Mouse (Mus musculus): ENCODE results near the gene Dynlt1c.
"Not testable (repeated sequence)": the region's sequence is repeated elsewhere in the genome, so short reads cannot be mapped to it uniquely, and the experiment has no call there.

Dynlt1c gene

DNA sequence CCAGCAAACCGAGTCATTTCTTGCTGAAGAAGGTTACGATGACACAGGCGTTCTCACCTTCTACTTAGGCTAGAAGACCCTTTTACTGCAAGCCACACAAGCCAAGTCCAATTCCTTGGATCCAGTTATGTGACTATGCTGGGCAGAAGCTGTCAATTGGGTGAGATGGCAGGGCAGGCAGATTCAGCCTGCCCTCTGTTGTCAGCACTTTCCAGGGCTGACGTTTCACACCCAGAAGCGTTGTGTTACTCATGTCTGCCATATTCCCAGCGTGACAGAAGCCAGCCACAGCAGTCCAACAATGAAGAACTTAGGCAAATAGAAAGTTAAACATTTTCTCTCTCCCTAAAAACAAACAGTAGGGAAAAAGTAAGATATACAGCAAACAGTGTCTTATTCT lies 18.6 kb downstream of the Dynlt1c start:
- not testable (repeated sequence) for DNase-seq

- DNase-seq, result not testable (repeated sequence)
These were observed 19.4 kb downstream of the Dynlt1c start for GRCm38 (mm10) chr17:6620730-6621451.

DNA sequence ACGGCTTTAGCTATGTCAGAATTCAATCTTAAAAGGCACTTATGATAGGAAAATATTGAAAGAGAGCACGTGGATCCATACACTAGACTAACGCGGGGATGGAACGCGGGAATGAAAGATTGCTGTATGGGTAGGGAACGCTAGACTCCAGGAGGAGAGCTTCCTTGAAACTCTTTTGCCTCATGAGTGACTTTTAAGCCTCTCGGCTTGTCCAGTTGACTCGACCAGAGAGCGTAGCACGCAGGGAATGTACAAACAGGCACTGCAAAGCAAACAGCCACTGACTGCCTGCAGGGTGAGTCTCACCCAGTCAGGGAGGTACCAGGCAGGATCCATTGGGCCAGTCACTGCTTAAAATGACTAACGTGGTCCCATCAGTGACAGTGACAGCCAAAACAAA lies 20.5 kb downstream of the Dynlt1c start:
- not testable (repeated sequence) for DNase-seq

- not testable (repeated sequence) for DNase-seq
These were observed 23.6 kb downstream of the Dynlt1c start for GRCm38 (mm10) chr17:6624926-6625558.

GRCm38 (mm10) chr17:6630398-6630797 lies 28.9 kb downstream of the Dynlt1c start:
- not testable (repeated sequence) for DNase-seq

DNA sequence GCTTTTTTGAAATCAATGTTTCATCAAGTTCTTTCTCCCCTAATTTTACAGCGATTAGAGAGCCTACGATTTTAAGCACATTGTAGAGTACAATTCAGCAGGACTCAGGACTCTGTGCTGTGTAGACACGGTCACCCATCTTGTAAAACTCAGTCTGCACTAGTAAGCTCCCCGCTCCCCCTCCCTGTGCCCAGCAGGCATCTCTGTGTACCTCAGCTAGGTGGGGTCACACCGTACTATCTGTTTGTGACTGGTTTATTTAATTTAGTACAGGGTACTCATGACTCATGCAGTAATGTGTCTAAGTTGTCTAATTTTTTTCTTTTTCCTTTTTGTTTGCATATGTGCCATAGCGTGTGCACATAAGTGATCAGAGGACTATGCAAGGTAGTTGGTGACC lies 31.4 kb downstream of the Dynlt1c start:
- not testable (repeated sequence) for DNase-seq

- not testable (repeated sequence) for DNase-seq
These were observed 34.3 kb downstream of the Dynlt1c start for GRCm38 (mm10) chr17:6635781-6636180.

DNA sequence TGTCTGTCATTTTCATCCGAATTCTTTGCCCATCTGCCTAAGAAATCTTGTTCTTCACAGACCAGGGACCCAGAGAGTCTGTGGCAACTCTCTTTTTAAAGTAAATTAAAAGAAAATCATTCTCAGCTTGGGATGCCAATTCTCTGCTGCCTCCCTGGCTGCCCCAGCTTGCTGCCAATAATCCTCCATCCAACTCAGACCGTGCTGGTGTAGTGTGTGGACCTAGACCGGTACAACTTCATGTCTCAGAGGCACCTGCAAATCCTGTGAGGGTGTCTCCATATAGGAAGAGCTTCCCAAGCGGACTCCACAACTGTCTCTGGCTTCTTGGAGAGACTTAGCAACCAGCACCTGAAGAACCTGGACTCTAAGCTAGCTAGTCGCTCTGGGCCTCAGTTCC lies 35.4 kb downstream of the Dynlt1c start:
- no peak for DNase-seq

DNA sequence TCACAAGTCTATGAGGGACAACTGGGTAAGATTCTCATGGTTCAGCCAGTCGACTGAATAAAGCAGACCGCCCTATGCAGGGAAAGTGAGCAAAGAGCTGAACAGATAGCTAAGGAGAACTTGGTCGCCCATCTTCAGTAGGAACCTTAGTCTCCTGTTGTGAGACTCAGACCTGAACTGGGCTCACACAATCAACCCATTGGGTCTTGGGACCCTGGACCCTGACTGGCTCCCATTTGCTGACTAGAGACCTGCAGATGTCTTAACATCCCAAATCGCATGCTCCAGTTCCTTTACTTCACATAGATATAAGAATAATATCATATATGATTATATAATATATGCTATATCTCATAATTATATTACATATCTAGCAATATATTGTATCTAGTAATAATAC lies 36.0 kb downstream of the Dynlt1c start:
- not testable (repeated sequence) for DNase-seq

GRCm38 (mm10) chr17:6638444-6638843 lies 37.0 kb downstream of the Dynlt1c start:
- not testable (repeated sequence) for DNase-seq

- not testable (repeated sequence) for DNase-seq
These were observed 38.0 kb downstream of the Dynlt1c start for GRCm38 (mm10) chr17:6639486-6639885.

DNA sequence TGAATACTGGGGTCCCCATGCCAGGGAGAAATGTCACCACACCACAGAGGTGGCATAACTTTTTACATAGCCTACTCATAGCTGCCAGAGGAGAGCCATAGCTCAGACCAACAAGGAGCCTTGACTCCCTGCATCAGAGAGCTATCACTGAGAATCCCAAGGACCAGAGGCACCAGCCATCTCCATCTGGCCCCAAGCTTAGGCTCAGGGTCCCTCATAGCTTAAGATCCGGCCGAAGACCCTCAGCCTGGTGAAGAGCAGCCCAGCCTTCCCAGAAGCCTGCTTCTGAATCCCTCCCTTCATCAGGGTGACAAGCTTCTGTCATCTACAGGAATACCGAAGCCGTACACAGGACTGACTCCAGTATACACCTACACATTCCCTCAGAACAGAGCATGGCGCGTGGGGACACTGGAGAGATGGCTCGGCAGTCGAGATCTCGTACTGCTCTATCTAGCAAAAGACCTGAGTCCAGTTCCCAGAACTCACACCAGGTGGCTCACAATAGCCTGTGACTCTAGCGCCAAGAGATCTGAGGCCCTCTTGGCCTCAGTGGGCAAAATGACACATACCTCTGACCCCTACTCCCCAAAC lies 38.7 kb downstream of the Dynlt1c start:
- DNase-seq, result not testable (repeated sequence)

DNA sequence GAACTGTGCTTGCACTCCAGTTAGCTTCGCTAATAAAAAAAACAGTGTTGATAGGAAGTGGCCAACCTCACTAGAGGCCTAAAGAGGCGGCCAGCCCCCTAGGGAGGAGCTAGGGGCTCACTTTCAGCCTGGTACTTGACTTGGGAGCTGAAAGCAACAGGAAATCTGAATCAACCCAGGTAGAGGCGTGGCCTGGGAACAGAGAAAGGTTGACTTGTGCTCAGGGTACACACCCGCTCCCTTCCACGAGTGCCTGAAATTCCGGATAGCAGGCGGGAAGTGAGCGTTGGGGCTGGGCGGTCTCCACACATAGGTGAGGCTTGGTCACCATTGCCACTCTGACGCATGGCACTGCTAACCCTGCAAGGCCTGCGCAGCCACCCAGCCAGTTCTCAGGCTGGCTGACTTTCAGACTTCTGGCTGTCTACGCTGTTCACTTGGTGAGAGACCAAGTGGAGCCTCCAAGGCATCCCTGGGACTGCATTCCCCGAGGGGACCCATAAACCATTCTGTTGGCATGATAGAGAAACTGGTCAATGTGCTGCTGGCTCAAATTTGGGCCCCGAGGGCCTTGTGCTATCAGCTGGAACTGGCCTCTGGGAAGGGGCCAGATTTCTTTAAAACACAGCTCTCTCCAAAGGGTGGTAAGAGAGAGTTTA lies 39.4 kb downstream of the Dynlt1c start:
- DNase-seq, result not testable (repeated sequence)

DNA sequence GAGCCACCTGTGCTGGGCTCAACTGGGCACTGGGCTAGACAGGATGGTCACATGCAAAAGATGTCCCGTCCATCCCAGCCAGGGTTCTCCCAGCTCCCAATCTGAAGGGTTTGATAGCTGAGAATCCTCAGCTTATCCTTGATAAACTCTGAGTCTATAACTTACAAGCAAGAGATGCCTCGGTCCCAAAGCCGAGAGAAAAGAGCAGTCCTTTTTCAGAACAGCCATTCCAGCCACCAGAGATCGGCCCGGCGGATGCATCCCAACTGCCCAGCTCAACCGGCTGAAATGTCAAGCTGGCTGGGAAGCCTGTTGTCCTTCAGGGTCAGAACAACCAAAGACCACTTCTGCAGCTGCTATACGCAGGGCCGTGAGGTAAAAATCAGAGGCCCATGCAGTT lies 42.7 kb downstream of the Dynlt1c start:
- DNase-seq, result not testable (repeated sequence)

DNA sequence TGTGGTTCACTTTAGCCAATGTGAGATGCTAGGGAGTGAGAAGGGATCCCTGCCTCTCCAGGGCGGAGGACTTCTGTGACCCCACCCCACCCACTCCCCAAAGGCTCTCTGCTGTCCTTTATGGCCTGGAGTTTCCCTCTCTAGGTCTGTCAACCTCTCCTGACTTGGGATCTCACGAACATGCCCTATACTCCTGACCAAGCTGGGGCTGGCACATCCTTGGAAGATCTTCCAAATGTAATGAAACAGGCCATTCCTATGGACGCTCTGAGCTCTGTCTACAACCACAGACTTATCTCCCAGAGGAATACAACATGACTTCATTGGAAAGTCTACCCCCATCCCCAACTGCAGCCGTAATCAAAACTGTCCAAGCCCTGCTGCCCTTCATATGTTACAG lies 43.2 kb downstream of the Dynlt1c start:
- not testable (repeated sequence) for DNase-seq

- not testable (repeated sequence) for DNase-seq
These were observed 44.2 kb downstream of the Dynlt1c start for GRCm38 (mm10) chr17:6645668-6646067.

GRCm38 (mm10) chr17:6646841-6647240 lies 45.4 kb downstream of the Dynlt1c start:
- DNase-seq, result not testable (repeated sequence)

GRCm38 (mm10) chr17:6647452-6647851 lies 46.0 kb downstream of the Dynlt1c start:
- DNase-seq, result not testable (repeated sequence)

DNA sequence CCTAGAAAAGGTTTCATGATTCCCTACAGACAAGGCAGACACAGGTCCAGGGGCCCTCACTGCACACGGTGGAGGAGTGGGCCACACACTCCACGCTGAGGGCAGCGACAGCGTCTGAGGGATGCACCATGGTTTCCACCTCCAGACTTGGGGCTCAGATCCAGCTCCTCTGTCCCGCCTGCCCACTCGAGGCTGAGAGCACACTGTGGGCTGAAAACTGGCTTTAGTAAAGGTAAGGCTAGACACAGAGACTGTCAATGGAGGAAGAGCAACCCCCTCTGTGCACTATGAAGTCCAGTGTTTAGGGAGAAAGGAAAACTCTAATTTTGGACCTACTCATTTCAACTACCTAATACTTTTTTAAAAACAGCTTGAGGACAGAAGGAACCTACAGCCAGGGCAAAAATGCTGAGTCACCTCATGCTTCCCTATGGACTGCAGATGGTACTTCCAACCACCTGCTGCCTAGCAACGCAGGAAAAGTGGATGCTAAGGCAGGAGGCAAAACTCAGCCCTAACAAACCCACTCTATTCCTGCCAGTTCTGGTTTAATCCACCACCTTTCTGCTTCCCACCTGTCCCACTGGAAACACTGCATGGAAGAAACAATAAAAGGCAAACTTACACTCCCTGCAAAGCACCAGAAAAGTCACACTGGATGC lies 49.6 kb downstream of the Dynlt1c start:
- DNase-seq, result peak; percentile 60

DNA sequence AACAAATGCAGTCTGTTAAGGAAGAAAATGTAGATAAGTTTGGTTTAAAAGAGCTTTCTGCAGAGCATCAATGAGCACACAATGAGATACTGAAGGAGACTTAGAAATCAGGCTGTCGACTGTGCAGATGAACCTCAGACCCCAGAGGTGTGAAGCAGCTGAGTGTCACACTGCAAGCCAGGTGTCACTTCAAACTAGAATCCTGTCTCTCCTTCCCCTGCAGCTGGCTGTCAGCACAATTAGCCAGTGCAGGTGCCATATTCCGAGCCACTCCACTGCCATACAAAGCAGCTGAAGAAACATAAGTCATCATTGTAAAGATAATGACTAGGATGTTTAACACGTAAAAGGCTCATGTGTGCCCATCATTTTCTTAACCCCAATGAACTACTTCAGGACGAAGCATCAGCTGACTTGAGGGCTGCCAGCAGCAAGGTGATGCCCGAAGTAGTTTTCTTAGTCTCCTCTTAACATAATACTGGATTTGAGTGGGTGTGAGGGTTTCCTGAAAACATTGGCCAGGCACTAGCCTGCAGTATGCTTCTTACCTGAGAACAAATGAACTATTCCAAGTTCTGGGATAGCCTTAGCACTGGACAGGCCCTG lies 52.0 kb downstream of the Dynlt1c start:
- DNase-seq, result not testable (repeated sequence)

DNA sequence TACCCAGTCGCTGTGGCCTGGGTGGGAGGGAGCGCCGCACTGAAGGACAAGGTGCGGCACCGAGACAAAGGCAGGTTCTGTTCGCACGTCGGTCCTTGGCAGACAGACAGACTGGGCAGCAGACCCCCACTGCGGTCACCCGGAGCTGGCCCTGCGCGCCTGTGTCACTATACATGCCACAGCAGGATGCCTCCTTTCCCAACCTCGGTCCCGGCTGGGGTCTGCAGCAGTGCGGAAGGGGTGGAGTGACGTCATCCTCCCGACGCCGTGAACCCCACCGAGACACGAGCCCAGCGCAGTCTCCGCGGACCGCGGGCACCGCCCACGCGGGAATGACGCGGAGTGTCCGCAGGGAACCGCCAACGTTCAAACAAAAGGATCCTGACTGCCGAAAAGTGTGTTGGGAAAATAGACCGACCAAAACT lies 53.6 kb downstream of the Dynlt1c start:
- peak; percentile 61 for DNase-seq

DNA sequence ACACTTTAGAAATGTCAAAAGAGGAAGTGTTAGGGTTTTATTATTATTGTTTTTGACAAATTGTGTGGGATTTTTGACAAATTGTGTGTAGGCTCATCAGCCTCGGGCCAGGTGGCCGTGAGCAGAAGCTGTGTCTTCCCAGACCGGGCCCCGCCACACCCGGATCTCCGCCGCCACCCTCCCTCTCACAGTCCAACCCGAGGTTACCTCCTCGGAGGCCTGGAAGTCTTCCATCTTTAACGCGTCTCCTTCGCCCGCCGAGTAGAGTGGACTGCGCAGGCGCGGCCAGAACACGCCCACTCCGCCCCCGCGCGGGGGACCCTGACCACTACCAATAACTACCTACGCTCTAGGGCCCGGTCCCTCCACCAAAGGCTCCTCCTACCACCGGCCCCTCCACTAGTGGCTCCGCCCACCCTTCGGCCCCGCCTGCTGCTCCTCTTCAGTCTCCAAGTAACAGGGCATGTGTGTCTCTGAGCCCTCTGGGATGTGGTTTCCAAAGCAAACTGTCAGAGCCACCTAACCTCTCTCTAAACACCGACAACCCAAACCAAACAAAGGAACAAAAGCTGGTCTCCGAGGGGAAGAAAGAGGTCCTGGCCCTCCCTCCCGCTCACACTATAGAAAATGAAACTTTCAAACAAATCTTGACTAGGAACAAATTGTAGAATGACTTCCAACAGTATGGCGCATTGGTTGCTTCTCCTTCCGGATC lies 54.3 kb downstream of the Dynlt1c start, which contains the start of gene Dynlt1f:
Gene Dynlt1f, minus strand, starts transcription at position 334 of the 715 bp plus-strand sequence.
- DNase-seq, result peak; percentile 62

Measured in right cerebral cortex, postnatal 25 days (tissue).